Mouse (Mus musculus) liver, embryonic 14.5 days (tissue): ENCODE results near the gene Dkk3.

Experiments
- CTCF ChIP-seq: IDR thresholded peaks from 2 replicates; pipeline ENCODE4 v1.5.1; 2016; ENCODE audit warnings: antibody characterized with exemption, low read depth, control low read depth
- EP300 ChIP-seq: IDR thresholded peaks from 2 replicates; pipeline ENCODE4 v1.6.1; 2016; ENCODE audit warnings: antibody characterized with exemption, low read depth

DNA sequence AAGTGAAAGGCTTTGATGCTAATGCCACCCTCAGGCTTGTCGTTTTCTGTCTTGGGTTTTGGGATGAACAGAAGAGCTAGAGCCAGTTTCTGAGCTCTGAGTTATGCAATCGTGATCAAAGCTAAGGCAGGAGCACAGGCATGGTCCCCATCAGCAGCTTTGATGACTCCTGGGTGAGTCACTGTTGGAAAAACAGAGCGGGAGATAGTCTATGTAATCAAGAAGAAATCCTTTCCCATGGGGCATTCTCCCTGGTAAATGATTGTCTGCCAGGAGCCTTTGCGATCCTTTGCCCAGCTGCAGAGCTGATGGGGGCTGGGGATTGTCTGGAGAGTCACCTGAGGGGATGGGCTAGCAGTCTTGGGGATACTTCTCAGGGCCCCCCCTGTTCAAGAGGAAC, 43.3 kb upstream of the Dkk3 start:
- TF ChIP-seq CTCF = no peak
- no peak for TF ChIP-seq EP300
